Mouse (Mus musculus) liver, postnatal 0 days (tissue): Measurements from ENCODE around the gene Nid1.
"Not testable (repeated sequence)": the region's sequence is repeated elsewhere in the genome, so short reads cannot be mapped to it uniquely, and the experiment has no call there.

Experiments used
- CTCF ChIP-seq: sonication (generic); IDR thresholded peaks from 2 replicates; pipeline ENCODE4 v1.5.1; 2016; ENCODE audit warnings: antibody characterized with exemption, low read depth
- EP300 ChIP-seq: IDR thresholded peaks from 2 replicates; pipeline ENCODE4 v1.6.1; 2016; ENCODE audit warnings: antibody characterized with exemption, low read depth, mild to moderate bottlenecking

GRCm38 (mm10) chr13:13404517-13405155 lies 32.7 kb upstream of the Nid1 start:
- TF ChIP-seq EP300, CTCF: not testable (repeated sequence)
